Mouse (Mus musculus) hindbrain, postnatal 0 days (tissue): ENCODE measurements around the gene Mcrip2. TPM values are rescaled to one million over a fixed set of nuclear protein-coding genes. Genes with fewer than 3 reads are reported as not detected.

Experiments used
- ATAC-seq: fragments of 200-750 bp; cut with Nextera tagmentation; 2 replicates; pipeline ENCODE4 v1.8.0; 2017; ENCODE audit warnings: mild to moderate bottlenecking, moderate TSS enrichment, moderate library complexity
- DNase-seq: peaks from one replicate; pipeline ENCODE4 v3.0.0-alpha.2; 2015; ENCODE audit warnings: low spot score
- H3K27ac ChIP-seq: fragments of 300-500 bp; sonication (generic); 2 replicates; pipeline ENCODE4 v1.5.1; 2014; ENCODE audit warnings: mild to moderate bottlenecking
- H3K27me3 ChIP-seq: fragments of 300-500 bp; sonication (generic); 2 replicates; pipeline ENCODE4 v1.6.1; 2014; ENCODE audit warnings: low read length, mixed read lengths; ENCODE audit not compliant: insufficient read depth
- H3K36me3 ChIP-seq: fragments of 300-500 bp; sonication (generic); 2 replicates; pipeline ENCODE4 v1.6.1; 2014; ENCODE audit warnings: low read length, mixed read lengths; ENCODE audit not compliant: insufficient read depth
- H3K4me1 ChIP-seq: fragments of 300-500 bp; sonication (generic); 2 replicates; pipeline ENCODE4 v1.6.1; 2014; ENCODE audit warnings: antibody characterized with exemption, low read length, mixed read lengths; ENCODE audit not compliant: insufficient read depth
- H3K4me2 ChIP-seq: fragments of 300-500 bp; sonication (generic); 2 replicates; pipeline ENCODE4 v1.6.1; 2014; ENCODE audit warnings: low read depth, mild to moderate bottlenecking, low read length, moderate library complexity, mixed read lengths
- H3K4me3 ChIP-seq: fragments of 300-500 bp; sonication (generic); 2 replicates; pipeline ENCODE4 v1.5.1; 2014; ENCODE audit warnings: low read length
- H3K9ac ChIP-seq: fragments of 300-500 bp; sonication (generic); replicated peaks from 2 replicates; pipeline ENCODE4 v1.6.1; 2014; ENCODE audit warnings: mild to moderate bottlenecking, low read length, moderate library complexity, mixed read lengths
- H3K9me3 ChIP-seq: fragments of 300-500 bp; sonication (generic); 2 replicates; pipeline ENCODE4 v1.6.1; 2016; ENCODE audit warnings: low read length, mixed read lengths
- CTCF ChIP-seq: IDR thresholded peaks from 2 replicates; pipeline ENCODE4 v1.5.1; 2016; ENCODE audit warnings: antibody characterized with exemption, control low read depth, low read depth
- WGBS: fragments of 180-500 bp; shearing (Covaris S2); extraction: QIAGEN DNeasy Blood & Tissue Kit; methylation state at CpG from one replicate; pipeline ENCODE4 v1.1.7; 2014; 5-methylcytosine and 5-hydroxymethylcytosine counted together
- polyA plus RNA-seq: library from polyadenylated mRNA; unstranded; fragments of >200 nt; fragmentation: Nextera tagmentation; extraction: Ambion mirVana; gene quantifications from 2 replicates; pipeline ENCODE4 v1.2.1, GENCODE M21; 2015
- total RNA-seq: library from RNA; depleted of rRNA; stranded (reverse); fragments of >200 nt; gene quantifications from 2 replicates; pipeline ENCODE4 v1.2.3, GENCODE M21; 2014

Mcrip2 gene
- total and polyA plus RNA-seq, 2 experiments from 2014 or later, result 32.1 to 54.7 TPM

- TF ChIP-seq CTCF, result no peak
- H3K9me3 ChIP-seq, result no peaks in the 10 kb centered on the region
- peak overlapping the region; percentile 75 for H3K9ac ChIP-seq
- H3K36me3 ChIP-seq, result peaks cover 15% of the 10 kb centered on the region
- no peaks in the 10 kb centered on the region for H3K27me3 ChIP-seq
- peak overlapping the region; percentile 98 for H3K27ac ChIP-seq
- no peak for ATAC-seq
- H3K4me1 ChIP-seq, result peaks cover 52% of the 10 kb centered on the region
- H3K4me3 ChIP-seq, result peak overlapping the region; percentile 66
- no peak for DNase-seq
- H3K4me2 ChIP-seq, result peak overlapping the region; percentile 80
- 41% methylated on average over 6 of the region's 6 CpGs for WGBS
Measured at GRCm38 (mm10) chr17:25833961-25834594, 34.5 kb downstream of the Mcrip2 start.

DNA sequence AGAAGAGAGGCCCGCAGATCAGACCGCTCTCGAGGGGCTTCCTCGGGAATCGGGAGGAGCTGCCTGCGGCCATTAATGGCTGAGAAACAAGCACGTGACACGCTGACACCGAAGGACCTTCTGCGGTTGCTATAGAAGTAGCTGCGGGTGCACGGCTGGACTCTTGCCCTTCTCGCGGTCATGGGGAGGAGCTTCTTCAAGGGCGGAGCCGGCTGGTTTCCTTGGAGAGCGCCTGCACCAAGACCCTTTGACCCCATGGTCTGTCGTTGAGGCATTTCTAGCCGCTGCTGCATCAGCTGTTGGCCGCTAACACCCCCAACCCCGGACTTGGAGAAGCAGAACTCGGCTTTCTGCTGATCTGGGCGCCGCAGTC lies 35.3 kb downstream of the Mcrip2 start, which contains the start of gene Stub1:
Gene Stub1 (minus strand): TSS at position 114 of the 373 bp plus-strand sequence.
- H3K4me2 ChIP-seq, result peak within 1 kb of the TSS; percentile 80
- peak within 1 kb of the TSS; percentile 75 for H3K9ac ChIP-seq
- H3K36me3 ChIP-seq, result peaks cover 12% of the 10 kb centered on the region; the same call in 1 of the 2 replicates
- H3K9me3 ChIP-seq, result no peaks in the 10 kb centered on the region
- TF ChIP-seq CTCF, result no peak; the same call in 1 of the 2 replicates
- peak; percentile 70 for ATAC-seq
- H3K4me1 ChIP-seq, result peaks cover 55% of the 10 kb centered on the region
- H3K27ac ChIP-seq, result peak within 1 kb of the TSS; percentile 98
- no peaks in the 10 kb centered on the region for H3K27me3 ChIP-seq
- peak; percentile 94 for DNase-seq
- H3K4me3 ChIP-seq, result peak within 1 kb of the TSS; percentile 66
- WGBS, result under 1% methylated on average over 24 of the region's 24 CpGs

- WGBS, result under 1% methylated on average over 74 of the region's 77 CpGs
- peaks cover 56% of the 10 kb centered on the region for H3K4me1 ChIP-seq
- H3K4me3 ChIP-seq, result peak overlapping the region; percentile 66
- peak overlapping the region; percentile 98 for H3K27ac ChIP-seq
- H3K36me3 ChIP-seq, result peaks cover 18% of the 10 kb centered on the region; the same call in 1 of the 2 replicates
- H3K27me3 ChIP-seq, result no peaks in the 10 kb centered on the region
- H3K4me2 ChIP-seq, result peak overlapping the region; percentile 80
- H3K9me3 ChIP-seq, result no peaks in the 10 kb centered on the region
- ATAC-seq (peak; percentile 92), DNase-seq (peak; percentile 99)
- H3K9ac ChIP-seq, result peak overlapping the region; percentile 75
- 0 out of 2 replicates have a peak, but pooled peaks have one; percentile 27 for TF ChIP-seq CTCF
Measured at GRCm38 (mm10) chr17:25832436-25833290, 35.9 kb downstream of the Mcrip2 start.

DNA sequence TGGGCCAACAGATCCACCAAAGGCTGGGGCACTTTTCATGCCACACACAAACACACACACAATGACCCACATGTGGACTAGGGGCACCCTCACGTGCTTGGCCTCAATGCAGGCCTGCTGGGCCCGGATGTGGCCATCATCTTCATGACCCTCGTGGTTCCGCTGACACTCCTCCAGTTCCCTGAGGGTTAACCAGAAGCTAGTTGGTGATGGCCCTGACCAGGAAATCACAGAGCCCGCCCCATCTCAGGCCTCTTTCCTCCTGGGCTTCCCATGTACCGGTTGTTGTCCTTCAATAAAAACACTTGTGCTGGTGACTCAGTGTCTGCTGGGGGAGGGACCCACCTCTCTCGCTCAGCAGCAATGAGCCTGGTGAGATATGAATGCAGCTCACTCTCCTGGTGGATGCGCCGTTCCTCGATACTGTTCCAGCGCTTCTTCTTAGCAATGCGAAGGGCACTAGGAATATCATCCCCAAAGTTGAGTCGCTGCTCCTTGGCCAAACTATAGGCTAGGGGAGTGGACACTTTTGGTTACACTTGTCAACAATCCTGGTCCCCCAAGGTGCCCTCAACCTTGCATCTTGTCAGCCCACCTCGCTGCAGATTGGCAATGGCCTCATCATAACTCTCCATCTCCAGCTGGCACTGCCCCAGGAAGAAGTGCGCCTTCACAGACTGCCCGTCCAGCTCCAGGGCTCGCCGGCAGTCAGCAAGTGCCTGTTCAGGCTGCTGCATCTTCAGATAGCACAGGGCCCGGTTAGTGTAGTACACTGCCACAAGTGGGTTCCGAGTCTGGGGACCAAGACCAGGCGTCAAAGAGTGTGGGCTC lies 36.9 kb downstream of the Mcrip2 start:
- H3K4me2 ChIP-seq, result peak overlapping the region; percentile 80
- ATAC-seq (no peak), DNase-seq (no peak)
- H3K27me3 ChIP-seq, result no peaks in the 10 kb centered on the region
- H3K9me3 ChIP-seq, result no peaks in the 10 kb centered on the region
- peaks cover 22% of the 10 kb centered on the region; the same call in 1 of the 2 replicates for H3K36me3 ChIP-seq
- H3K4me3 ChIP-seq, result peak overlapping the region; percentile 66
- peak overlapping the region; percentile 98 for H3K27ac ChIP-seq
- H3K4me1 ChIP-seq, result peaks cover 49% of the 10 kb centered on the region
- H3K9ac ChIP-seq, result peak overlapping the region; percentile 75
- TF ChIP-seq CTCF, result no peak
- 58% methylated on average over 21 of the region's 21 CpGs for WGBS

DNA sequence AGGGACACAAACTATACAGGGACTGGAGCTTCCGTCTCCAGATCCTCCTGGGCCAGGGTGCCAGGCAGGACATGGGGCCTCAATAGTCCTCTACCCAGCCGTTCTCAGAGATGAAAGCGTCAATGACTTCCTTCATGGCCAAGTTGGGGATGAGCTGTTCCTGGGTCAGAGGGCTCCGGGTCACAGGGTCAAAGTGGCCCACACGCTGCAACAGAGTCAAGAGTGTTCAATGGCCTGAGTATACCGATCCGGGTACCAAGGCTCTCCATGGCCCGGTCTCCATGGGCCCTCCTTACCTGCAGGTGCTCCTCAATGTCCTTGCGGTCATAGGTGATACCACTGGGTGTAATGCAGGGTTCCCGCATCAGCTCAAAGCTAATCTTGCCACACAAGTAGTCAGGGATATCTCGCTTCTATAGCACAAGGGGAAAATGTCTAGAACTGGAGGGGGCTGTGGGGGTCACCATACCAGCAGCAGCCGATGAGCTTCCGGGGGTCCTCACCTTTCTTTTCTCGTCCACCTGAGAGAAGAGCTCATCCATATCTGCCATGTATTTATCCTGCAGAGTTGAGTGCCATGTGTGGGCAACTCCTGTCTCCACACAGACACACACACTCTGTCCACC lies 37.6 kb downstream of the Mcrip2 start:
- TF ChIP-seq CTCF, result no peak
- Histone ChIP-seq H3K9ac (no peak overlapping the region), H3K27ac (no peak overlapping the region), H3K27me3 (no peaks in the 10 kb centered on the region), H3K4me3 (no peak overlapping the region), H3K36me3 (peaks cover 25% of the 10 kb centered on the region; the same call in 1 of the 2 replicates), H3K4me1 (peaks cover 41% of the 10 kb centered on the region), H3K9me3 (no peaks in the 10 kb centered on the region), H3K4me2 (peak overlapping the region; percentile 80; the same call in 1 of the 2 replicates)
- WGBS, result 86% methylated on average over 14 of the region's 14 CpGs
- ATAC-seq, result no peak
- no peak for DNase-seq

- Histone ChIP-seq H3K9me3 (no peaks in the 10 kb centered on the region), H3K27ac (no peak overlapping the region), H3K36me3 (peaks cover 25% of the 10 kb centered on the region; the same call in 1 of the 2 replicates), H3K4me3 (peak overlapping the region; percentile 46; the same call in 1 of the 2 replicates), H3K4me2 (peak overlapping the region; percentile 80; the same call in 1 of the 2 replicates), H3K27me3 (no peaks in the 10 kb centered on the region), H3K4me1 (peaks cover 35% of the 10 kb centered on the region), H3K9ac (no peak overlapping the region)
- ATAC-seq, result no peak
- WGBS, result 84% methylated on average over 4 of the region's 4 CpGs
- no peak for TF ChIP-seq CTCF
- DNase-seq, result no peak
Measured at GRCm38 (mm10) chr17:25830200-25830753, 38.3 kb downstream of the Mcrip2 start.
